Mouse (Mus musculus) thymus, adult 2 months (tissue): ENCODE measurements at regions not wholly inside any gene's neighbourhood (a gene's known extent, or its start where the extent isn't known, plus 50 kb on each side); places are given as distances from the start of the nearest gene placed in this dataset.

ENCODE experiments used
- DNase-seq: peaks from one replicate; pipeline ENCODE4 v3.0.0; 2021
- H3K27ac ChIP-seq: fragments of 200-500 bp; 2 replicates; pipeline ENCODE4 v1.5.1; 2012; ENCODE audit warnings: low read length, control low read depth; ENCODE audit not compliant: control insufficient read depth, insufficient read depth
- H3K27me3 ChIP-seq: fragments of 200-500 bp; 2 replicates; pipeline ENCODE4 v1.6.1; 2012; ENCODE audit warnings: mild to moderate bottlenecking, low read length, moderate library complexity, mixed read lengths; ENCODE audit not compliant: control insufficient read depth, insufficient read depth
- H3K36me3 ChIP-seq: fragments of 200-500 bp; 2 replicates; pipeline ENCODE4 v1.6.1; 2012; ENCODE audit warnings: mild to moderate bottlenecking, low read length, moderate library complexity; ENCODE audit not compliant: control insufficient read depth, insufficient read depth
- H3K4me1 ChIP-seq: fragments of 200-500 bp; replicated peaks from 2 replicates; pipeline ENCODE4 v1.6.1; 2012; ENCODE audit warnings: low read length; ENCODE audit not compliant: control insufficient read depth, insufficient read depth
- H3K4me3 ChIP-seq: fragments of 200-500 bp; 2 replicates; pipeline ENCODE4 v1.5.1; 2012; ENCODE audit warnings: mild to moderate bottlenecking, low read length, control low read depth, moderate library complexity; ENCODE audit not compliant: control insufficient read depth, insufficient read depth
- CTCF ChIP-seq: fragments of 200-500 bp; IDR thresholded peaks from 2 replicates; pipeline ENCODE4 v1.5.1; 2012; ENCODE audit warnings: mild to moderate bottlenecking, control low read depth, low read length, moderate library complexity, borderline replicate concordance; ENCODE audit not compliant: control insufficient read depth, poor library complexity, insufficient read depth; ENCODE audit errors: extremely low read depth
- POLR2A ChIP-seq: fragments of 200-500 bp; IDR thresholded peaks from 2 replicates; pipeline ENCODE4 v1.6.1; 2012; ENCODE audit warnings: mild to moderate bottlenecking, low read length, control low read depth, moderate library complexity; ENCODE audit not compliant: control insufficient read depth, poor library complexity, insufficient read depth; ENCODE audit errors: extremely low read depth
- WGBS: fragments of 180-500 bp; shearing (Covaris S2); methylation state at CpG from one replicate; pipeline ENCODE4 v1.1.7; 2018; 5-methylcytosine and 5-hydroxymethylcytosine counted together

DNA sequence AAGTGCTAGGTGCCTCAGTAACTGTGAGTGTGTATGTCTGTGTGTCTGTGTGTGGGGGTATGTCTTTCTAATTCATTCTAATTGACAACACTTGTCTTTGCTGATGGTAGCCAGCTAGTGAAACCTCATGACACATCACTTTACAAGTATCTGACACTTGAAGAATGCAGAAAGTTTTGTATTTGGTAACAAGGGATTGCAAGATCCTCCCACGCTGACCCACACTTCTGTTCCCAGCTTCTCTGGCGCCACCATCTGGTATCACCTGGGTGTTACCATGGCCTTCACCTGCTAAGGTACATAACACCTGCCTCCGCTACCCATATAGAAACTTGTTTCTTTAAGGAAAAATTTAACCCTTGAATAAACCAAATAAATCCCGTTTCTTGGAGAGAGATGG is 95.8 kb upstream of the Serbp1 start:
- peak; percentile 32; the same call in 1 of the 2 replicates for TF ChIP-seq CTCF
- TF ChIP-seq POLR2A, result no peak
- H3K27ac ChIP-seq, result no peak overlapping the region
- peak; percentile 76 for DNase-seq
- no peaks in the 10 kb centered on the region for H3K27me3 ChIP-seq
- H3K36me3 ChIP-seq, result no peaks in the 10 kb centered on the region
- 46% methylated on average over 4 of the region's 4 CpGs for WGBS
- H3K4me1 ChIP-seq, result peaks cover 4% of the 10 kb centered on the region
- no peak overlapping the region for H3K4me3 ChIP-seq

- no peak for DNase-seq
- Histone ChIP-seq H3K36me3 (no peaks in the 10 kb centered on the region), H3K27ac (no peak overlapping the region), H3K4me3 (no peak overlapping the region), H3K27me3 (no peaks in the 10 kb centered on the region), H3K4me1 (no peaks in the 10 kb centered on the region)
- WGBS, result 80% methylated on average over 6 of the region's 6 CpGs
- TF ChIP-seq CTCF, result no peak
- no peak for TF ChIP-seq POLR2A
Observed at GRCm38 (mm10) chr6:67140645-67141250, 97.2 kb upstream of the Serbp1 start.

DNA sequence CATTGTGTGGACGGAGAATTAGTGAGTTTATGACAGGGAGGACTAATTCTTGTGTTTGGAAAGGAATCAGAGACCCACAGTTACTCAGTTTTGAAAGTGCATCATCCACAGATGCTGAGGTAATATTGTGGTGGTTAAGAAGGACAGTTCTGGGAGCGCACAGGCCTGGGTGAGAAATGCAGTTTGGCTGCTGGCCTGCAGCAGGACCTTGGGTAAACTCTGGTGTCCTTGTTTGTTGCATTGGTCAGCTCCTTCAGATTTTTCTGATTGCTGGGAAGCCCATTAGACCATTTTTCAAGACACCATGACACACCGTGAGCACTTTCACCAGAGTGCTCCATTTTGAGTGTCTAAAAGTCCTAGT is 99.0 kb upstream of the Serbp1 start:
- Histone ChIP-seq H3K27me3 (no peaks in the 10 kb centered on the region), H3K4me3 (no peak overlapping the region), H3K4me1 (peaks cover 3% of the 10 kb centered on the region), H3K36me3 (no peaks in the 10 kb centered on the region), H3K27ac (no peak overlapping the region)
- no peak for DNase-seq
- TF ChIP-seq CTCF (no peak), POLR2A (no peak)
- whole genome bisulfite sequencing, result 97% methylated on average over 3 of the region's 3 CpGs

- Histone ChIP-seq H3K27me3 (no peaks in the 10 kb centered on the region), H3K36me3 (no peaks in the 10 kb centered on the region), H3K4me1 (peaks cover 3% of the 10 kb centered on the region), H3K4me3 (no peak overlapping the region), H3K27ac (no peak overlapping the region)
- no peak for DNase-seq
- no peak for TF ChIP-seq CTCF
- TF ChIP-seq POLR2A, result no peak
- 57% methylated on average over 13 of the region's 13 CpGs for WGBS
Observed at GRCm38 (mm10) chr6:67138302-67139011, 99.5 kb upstream of the Serbp1 start.

- Histone ChIP-seq H3K27ac (no peak overlapping the region), H3K36me3 (no peaks in the 10 kb centered on the region), H3K4me1 (peaks cover 3% of the 10 kb centered on the region), H3K4me3 (no peak overlapping the region), H3K27me3 (no peaks in the 10 kb centered on the region)
- WGBS, result 90% methylated on average over 4 of the region's 4 CpGs
- TF ChIP-seq CTCF, result no peak
- TF ChIP-seq POLR2A, result no peak
- DNase-seq, result no peak
Observed at GRCm38 (mm10) chr6:67137482-67137881, 100.2 kb upstream of the Gadd45a start.

DNA sequence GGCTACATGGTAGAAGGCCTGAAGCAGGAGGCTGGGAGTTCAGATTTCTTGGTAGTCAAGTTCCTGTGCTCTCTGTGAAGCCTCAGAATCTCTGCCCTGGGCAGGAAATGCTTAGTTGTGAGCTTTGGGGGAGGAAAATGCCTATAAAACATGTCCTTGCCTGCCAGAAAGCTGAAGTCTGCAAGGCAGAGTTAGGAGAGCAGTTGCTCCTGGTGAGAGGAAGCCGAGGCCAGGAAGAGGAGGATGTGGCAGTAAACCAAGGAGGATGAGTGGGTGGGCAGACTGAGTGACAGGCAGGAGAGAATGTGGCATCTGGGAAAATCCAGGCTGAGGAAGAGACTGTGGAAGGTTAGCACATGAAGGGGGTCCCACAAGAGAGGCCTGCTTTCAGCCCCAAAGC is 97.7 kb upstream of the Gadd45a start:
- Histone ChIP-seq H3K27ac (no peak overlapping the region), H3K27me3 (no peaks in the 10 kb centered on the region), H3K36me3 (no peaks in the 10 kb centered on the region), H3K4me3 (no peak overlapping the region), H3K4me1 (peaks cover 8% of the 10 kb centered on the region)
- 5% methylated on average over 1 of the region's 1 CpGs for whole genome bisulfite sequencing
- no peak for DNase-seq
- TF ChIP-seq POLR2A, result no peak
- no peak for TF ChIP-seq CTCF
